Mouse (Mus musculus) CD4-positive helper T cell, adult 2 months (primary cell): ENCODE data around the gene Olfr427.
"Not testable (repeated sequence)": the region's sequence is repeated elsewhere in the genome, so short reads cannot be mapped to it uniquely, and the experiment has no call there.

Experiments used
- DNase-seq: peaks from one replicate; pipeline ENCODE4 v3.0.0-alpha.2; 2012; ENCODE audit warnings: low read depth, missing footprints, low spot score

Olfr427 gene

DNA sequence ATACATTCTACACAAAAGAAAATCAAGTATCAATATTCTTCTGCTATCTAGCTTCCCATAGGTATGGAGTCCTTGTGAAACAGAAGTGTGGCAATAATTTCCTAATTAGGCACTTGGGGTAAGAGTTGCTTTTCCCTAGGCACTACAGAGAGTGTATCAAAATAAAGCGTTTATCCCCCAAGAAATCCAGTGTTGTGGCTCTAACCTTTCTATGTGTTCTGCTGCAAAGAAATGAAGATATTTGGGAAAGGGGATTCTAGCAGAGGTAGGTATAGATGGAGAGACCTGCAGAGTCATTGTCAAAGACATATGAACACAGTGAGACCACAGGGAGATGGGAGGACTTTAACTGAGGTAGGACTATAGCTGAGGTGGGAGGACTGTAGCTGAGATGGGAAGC is at the start of gene Olfr427:
Gene Olfr427, plus strand, starts transcription at position 301 of the 400 bp plus-strand sequence.
- no peak for DNase-seq

GRCm38 (mm10) chr1:174048227-174048626 is 48.5 kb upstream of the Olfr427 start:
- not testable (repeated sequence) for DNase-seq

GRCm38 (mm10) chr1:174048893-174049292 is 47.8 kb upstream of the Olfr427 start, which contains the start of gene Olfr432:
TSS of gene Olfr432 (plus strand) at chr1:174049205.
- no peak for DNase-seq

- not testable (repeated sequence) for DNase-seq
These were observed 47.3 kb upstream of the Olfr427 start for GRCm38 (mm10) chr1:174049357-174049756.

DNA sequence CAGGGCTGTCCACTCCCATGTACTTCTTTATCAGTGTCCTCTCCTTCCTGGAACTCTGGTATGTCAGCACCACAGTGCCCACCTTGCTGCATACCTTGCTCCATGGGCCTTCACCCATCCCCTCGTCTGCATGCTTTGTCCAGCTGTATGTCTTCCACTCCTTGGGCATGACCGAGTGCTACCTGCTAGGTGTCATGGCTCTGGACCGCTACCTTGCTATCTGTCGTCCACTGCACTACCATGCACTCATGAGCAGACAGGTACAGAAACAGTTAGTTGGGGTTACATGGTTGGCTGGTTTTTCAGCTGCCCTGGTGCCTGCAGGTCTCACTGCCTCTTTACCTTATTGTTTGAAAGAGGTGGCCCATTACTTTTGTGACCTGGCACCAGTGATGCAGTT is 46.2 kb upstream of the Olfr427 start:
- DNase-seq, result no peak

DNA sequence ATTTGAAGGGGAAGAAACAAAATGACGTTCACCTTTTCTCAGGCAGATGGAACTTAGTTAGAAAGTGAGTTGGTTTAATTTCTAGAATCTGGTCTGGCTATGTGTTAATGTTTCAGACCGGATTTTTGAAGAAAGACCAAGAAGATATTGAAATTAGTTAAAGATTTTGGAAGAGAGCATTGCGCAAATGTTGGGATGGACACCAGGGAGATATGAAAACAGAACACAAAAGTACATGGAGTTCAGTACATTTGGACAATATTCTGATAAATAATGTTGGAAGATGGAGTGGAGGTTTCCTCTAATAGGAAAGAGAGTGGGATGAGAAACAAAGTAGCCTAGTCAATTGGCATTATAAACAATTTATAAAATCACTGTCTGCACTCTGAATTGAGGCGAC is 45.2 kb upstream of the Olfr427 start:
- DNase-seq, result no peak

DNA sequence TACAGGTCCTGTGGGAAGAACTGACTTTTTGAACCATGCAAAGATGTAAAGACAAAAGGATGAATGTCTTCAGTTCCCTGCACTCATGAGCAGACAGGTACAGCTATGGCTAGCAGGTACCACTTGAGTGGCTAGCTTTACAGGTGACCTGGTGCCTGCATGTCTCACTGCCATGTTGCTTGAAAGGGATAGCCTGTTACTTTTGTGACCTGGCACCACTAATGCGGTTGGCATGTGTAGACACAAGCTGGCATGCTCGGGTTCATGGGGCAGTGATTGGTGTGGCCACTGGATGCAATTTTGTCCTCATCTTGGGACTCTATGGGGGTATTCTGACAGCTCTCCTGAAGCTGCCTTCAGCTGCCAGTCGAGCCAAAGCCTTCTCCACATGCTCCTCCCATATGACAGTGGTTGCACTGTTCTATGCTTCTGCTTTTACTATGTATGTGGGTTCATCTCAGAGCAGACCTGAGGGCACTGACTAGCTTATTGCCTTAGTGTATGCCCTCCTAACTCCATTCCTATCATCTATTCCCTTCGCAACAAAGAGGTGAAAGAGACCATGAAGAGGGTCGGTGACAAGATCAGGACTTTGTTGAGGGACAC is 44.7 kb upstream of the Olfr427 start:
- no peak for DNase-seq

- DNase-seq, result no peak
These were observed 43.7 kb upstream of the Olfr427 start for GRCm38 (mm10) chr1:174052981-174053380.

DNA sequence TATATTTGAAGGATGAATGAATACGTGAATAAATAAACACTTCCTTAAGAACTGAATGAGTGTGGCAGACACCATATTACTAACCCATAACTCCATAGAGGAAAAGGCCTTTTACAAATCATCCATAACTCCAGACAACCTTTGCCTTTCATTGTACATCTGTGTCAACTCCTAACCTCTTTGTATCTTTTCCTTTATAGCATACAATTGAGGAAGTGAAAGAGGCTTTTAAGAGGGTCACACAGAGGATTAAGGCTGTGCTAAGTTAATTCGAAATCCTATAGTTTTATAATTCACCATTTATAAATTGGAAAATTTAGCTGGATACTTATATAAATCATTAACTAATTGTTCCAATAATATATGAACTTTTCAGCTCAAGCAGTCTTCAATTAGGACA is 41.4 kb upstream of the Olfr427 start:
- no peak for DNase-seq

- DNase-seq, result no peak
These were observed 30.4 kb upstream of the Olfr427 start, which contains the start of gene Olfr430 for GRCm38 (mm10) chr1:174066305-174066704. TSS of gene Olfr430 (plus strand) at chr1:174066605.

DNA sequence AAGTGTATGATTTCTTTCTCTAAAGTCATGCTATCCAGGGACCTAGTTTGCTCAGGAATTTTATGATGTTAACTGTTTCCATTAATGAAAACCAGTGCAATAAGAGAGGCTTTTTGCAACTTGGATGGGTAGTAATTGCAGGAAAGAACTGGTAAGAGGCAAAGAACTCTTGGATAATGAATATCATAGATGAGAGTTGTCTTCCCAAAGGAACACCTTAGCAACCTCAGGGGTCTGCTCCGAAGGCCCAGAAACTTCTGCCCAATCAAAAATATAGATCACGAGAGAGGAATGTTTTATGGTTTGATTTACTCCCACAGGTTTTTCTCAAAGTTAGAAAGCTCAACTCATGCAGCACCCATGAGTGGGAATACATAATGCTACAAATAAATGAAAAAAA is 12.7 kb upstream of the Olfr427 start, which contains the start of gene Olfr429:
Gene Olfr429, plus strand, starts transcription at position 301 of the 400 bp plus-strand sequence.
- no peak for DNase-seq

GRCm38 (mm10) chr1:174103735-174104134 is 7.0 kb downstream of the Olfr427 start:
- no peak for DNase-seq

GRCm38 (mm10) chr1:174121062-174121461 is 24.4 kb downstream of the Olfr427 start, which contains the start of gene Olfr231:
TSS of gene Olfr231 (minus strand) at chr1:174121162.
- DNase-seq, result no peak

GRCm38 (mm10) chr1:174131217-174131616 is 34.5 kb downstream of the Olfr427 start, which contains the start of gene Olfr424:
TSS of gene Olfr424 (plus strand) at chr1:174131517.
- DNase-seq, result no peak

DNA sequence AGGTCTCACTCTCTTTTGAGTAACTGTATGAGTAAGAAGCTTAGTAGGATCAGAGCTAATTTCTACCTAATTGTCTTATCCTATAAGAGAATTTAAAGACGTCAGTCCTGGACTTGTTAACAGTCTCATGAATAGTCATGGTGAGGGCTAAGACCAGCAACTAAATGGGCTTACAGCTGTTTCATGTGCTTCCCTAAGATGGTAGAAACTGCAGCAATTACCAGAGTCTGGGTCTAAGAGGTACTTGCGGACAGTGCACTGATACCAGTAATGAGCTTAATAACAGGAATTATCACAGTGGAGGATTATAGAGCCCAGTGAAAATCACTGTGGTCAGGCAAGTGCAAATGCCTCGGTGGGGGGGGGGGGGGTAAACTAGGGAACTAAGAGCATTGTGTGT is 35.3 kb downstream of the Olfr427 start:
- no peak for DNase-seq

GRCm38 (mm10) chr1:174141384-174141783 is 44.7 kb downstream of the Olfr427 start:
- no peak for DNase-seq

- no peak for DNase-seq
These were observed 50.0 kb downstream of the Olfr427 start for GRCm38 (mm10) chr1:174146696-174147095.

GRCm38 (mm10) chr1:174149289-174149688 is 52.6 kb downstream of the Olfr427 start:
- DNase-seq, result no peak
